Mouse (Mus musculus): ENCODE measurements at regions not wholly inside any gene's neighbourhood (a gene's known extent, or its start where the extent isn't known, plus 50 kb on each side); places are given as distances from the start of the nearest gene placed in this dataset.

- no peak for TF ChIP-seq CTCF (IDR thresholded peaks at IDR 0.05; ENCODE audit: borderline replicate concordance, control insufficient read depth, extremely low read depth, insufficient read depth, low read length, poor library complexity)
- TF ChIP-seq POLR2A (IDR thresholded peaks at IDR 0.05; ENCODE audit: control insufficient read depth, extremely low read depth, insufficient read depth, low read length, poor library complexity), result no peak
Observed at GRCm38 (mm10) chr2:93112320-93112719, 66.4 kb upstream of the Prdm11 start.

Data from thymus, adult 2 months (tissue).